Mouse (Mus musculus) embryonic facial prominence, embryonic 11.5 days (tissue): ENCODE results near the gene 4930568D16Rik. TPM values are rescaled to one million over a fixed set of nuclear protein-coding genes. Genes with fewer than 3 reads are reported as not detected.

Experiments
- ATAC-seq: fragments of 200-750 bp; cut with Nextera tagmentation; replicated peaks from 2 replicates; pipeline ENCODE4 v1.8.0; 2017; ENCODE audit warnings: low read depth; ENCODE audit not compliant: insufficient number of reproducible peaks, low FRiP score, low TSS enrichment
- DNase-seq: peaks from one replicate; pipeline ENCODE4 v3.0.0-alpha.2; 2015; ENCODE audit warnings: low spot score
- H3K27ac ChIP-seq: fragments of 300-500 bp; sonication (generic); replicated peaks from 2 replicates; pipeline ENCODE4 v1.5.1; 2014; ENCODE audit warnings: mild to moderate bottlenecking, low read depth, low read length, control low read depth
- H3K27me3 ChIP-seq: fragments of 300-500 bp; sonication (generic); 2 replicates; pipeline ENCODE4 v1.6.1; 2014; ENCODE audit warnings: mild to moderate bottlenecking, low read length, moderate library complexity, mixed read lengths; ENCODE audit not compliant: control insufficient read depth, insufficient read depth
- H3K36me3 ChIP-seq: fragments of 300-500 bp; sonication (generic); replicated peaks from 2 replicates; pipeline ENCODE4 v1.6.1; 2014; ENCODE audit warnings: low read depth, mild to moderate bottlenecking, low read length, moderate library complexity, mixed read lengths; ENCODE audit not compliant: control insufficient read depth, insufficient read depth
- H3K4me1 ChIP-seq: fragments of 300-500 bp; sonication (generic); 2 replicates; pipeline ENCODE4 v1.6.1; 2014; ENCODE audit warnings: low read length, mixed read lengths; ENCODE audit not compliant: control insufficient read depth, insufficient read depth
- H3K4me2 ChIP-seq: fragments of 300-500 bp; sonication (generic); 2 replicates; pipeline ENCODE4 v1.6.1; 2014; ENCODE audit warnings: low read depth, mild to moderate bottlenecking, control low read depth, low read length, moderate library complexity
- H3K4me3 ChIP-seq: fragments of 300-500 bp; sonication (generic); 2 replicates; pipeline ENCODE4 v1.5.1; 2014; ENCODE audit warnings: low read depth, low read length, control low read depth
- H3K9ac ChIP-seq: fragments of 300-500 bp; sonication (generic); replicated peaks from 2 replicates; pipeline ENCODE4 v1.6.1; 2014; ENCODE audit warnings: mild to moderate bottlenecking, control low read depth, low read length
- H3K9me3 ChIP-seq: fragments of 300-500 bp; sonication (generic); replicated peaks from 2 replicates; pipeline ENCODE4 v1.6.1; 2016; ENCODE audit warnings: mild to moderate bottlenecking, low read length, inconsistent platforms, mixed read lengths; ENCODE audit not compliant: control insufficient read depth
- WGBS: fragments of 180-500 bp; shearing (Covaris S2); extraction: QIAGEN DNeasy Blood & Tissue Kit; methylation state at CpG from one replicate; pipeline ENCODE4 v1.1.7; 2014; 5-methylcytosine and 5-hydroxymethylcytosine counted together
- polyA plus RNA-seq: library from polyadenylated mRNA; unstranded; fragments of >200 nt; fragmentation: Nextera tagmentation; extraction: Ambion mirVana; gene quantifications from 2 replicates; pipeline ENCODE4 v1.2.1, GENCODE M21; 2014

The 4930568D16Rik gene
- polyA plus RNA-seq, 1 experiment from 2014 or later, result not detected

DNA sequence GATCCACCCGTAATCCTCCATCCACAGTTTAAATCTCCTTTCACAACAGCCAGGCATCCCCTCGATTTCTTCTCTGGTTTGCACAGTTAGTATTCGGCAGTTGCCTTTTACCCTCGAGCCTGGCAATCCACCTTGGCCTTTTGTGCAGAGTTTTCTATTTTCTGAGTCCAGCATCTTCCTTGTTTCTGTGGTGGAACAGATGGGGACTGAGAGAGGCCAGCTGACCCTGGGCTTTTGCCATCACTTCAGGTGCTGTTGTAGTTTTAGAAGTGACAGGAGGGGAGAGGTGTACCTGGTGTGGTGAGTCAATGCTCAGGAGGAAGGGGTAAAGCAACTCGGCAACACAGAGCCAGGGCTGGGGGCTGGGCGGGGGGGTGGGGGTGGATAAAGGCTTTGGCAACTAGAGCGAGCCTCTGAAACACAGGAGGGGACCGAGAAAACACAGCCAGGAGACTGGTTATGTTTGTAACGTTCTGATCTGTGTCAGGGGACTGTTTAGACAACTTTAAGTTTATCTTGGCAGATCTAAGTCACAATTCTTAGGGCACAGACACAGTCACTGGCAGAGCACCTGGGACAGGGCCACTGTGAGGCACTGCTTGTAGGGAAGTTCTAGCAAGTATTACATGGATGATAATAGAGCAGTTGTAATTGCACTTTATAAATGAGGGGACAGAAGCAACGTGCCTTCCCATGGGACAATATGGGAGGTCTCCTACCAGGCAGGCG, 39.3 kb downstream of the 4930568D16Rik start:
- Histone ChIP-seq H3K27ac (no peak overlapping the region), H3K4me3 (no peak overlapping the region), H3K9ac (no peak overlapping the region), H3K4me2 (no peak overlapping the region), H3K4me1 (no peaks in the 10 kb centered on the region), H3K27me3 (no peaks in the 10 kb centered on the region), H3K36me3 (no peaks in the 10 kb centered on the region), H3K9me3 (no peaks in the 10 kb centered on the region)
- ATAC-seq (no peak), DNase-seq (no peak)
- 43% methylated on average over 11 of the region's 11 CpGs for WGBS

DNA sequence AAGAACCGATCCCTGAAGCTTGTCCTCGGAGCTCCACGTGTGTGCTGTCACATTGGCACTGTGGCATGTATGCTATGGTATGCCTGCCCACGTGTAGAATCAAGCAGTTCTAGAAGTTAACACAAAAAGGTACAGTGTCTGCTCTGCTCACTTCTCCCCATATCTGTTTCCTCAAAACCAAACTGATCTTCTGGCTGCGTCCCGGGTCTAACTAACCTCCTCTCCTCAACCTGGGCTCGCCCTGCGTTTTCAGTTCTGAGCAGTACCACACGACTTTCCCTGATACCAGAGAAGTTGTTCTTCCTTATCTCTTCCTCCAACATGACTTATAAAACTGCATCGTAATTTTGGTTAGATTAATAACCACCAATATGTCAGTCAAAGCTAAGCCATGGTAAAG, 39.9 kb downstream of the 4930568D16Rik start:
- Histone ChIP-seq H3K4me1 (no peaks in the 10 kb centered on the region), H3K36me3 (no peaks in the 10 kb centered on the region), H3K4me3 (no peak overlapping the region), H3K27me3 (no peaks in the 10 kb centered on the region), H3K4me2 (no peak overlapping the region), H3K27ac (no peak overlapping the region), H3K9me3 (no peaks in the 10 kb centered on the region), H3K9ac (no peak overlapping the region)
- WGBS, result 64% methylated on average over 10 of the region's 10 CpGs
- ATAC-seq (no peak), DNase-seq (no peak)

DNA sequence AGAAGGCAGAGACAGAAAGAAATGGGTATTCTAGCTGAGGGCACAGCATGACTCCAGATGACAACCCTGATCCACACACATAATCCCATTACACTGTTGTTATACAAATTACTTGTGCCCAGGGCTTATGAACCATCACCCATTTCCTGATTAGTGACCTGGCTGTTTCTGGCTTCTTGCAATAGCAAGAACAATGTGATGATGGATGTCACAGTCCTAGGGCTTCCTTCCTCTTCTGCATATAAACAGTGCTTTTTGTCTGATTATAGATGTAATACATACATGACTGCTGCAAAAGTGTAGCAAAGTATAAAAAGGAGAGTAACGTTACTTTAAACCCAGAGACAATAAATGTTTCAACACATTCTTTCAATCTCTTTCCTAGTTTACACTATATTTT, 40.6 kb downstream of the 4930568D16Rik start:
- Histone ChIP-seq H3K27ac (no peak overlapping the region), H3K27me3 (no peaks in the 10 kb centered on the region), H3K4me2 (no peak overlapping the region), H3K4me1 (no peaks in the 10 kb centered on the region), H3K4me3 (no peak overlapping the region), H3K9ac (no peak overlapping the region), H3K36me3 (no peaks in the 10 kb centered on the region), H3K9me3 (no peaks in the 10 kb centered on the region)
- DNase-seq (no peak), ATAC-seq (no peak)
- 66% methylated on average over 1 of the region's 1 CpGs for WGBS

DNA sequence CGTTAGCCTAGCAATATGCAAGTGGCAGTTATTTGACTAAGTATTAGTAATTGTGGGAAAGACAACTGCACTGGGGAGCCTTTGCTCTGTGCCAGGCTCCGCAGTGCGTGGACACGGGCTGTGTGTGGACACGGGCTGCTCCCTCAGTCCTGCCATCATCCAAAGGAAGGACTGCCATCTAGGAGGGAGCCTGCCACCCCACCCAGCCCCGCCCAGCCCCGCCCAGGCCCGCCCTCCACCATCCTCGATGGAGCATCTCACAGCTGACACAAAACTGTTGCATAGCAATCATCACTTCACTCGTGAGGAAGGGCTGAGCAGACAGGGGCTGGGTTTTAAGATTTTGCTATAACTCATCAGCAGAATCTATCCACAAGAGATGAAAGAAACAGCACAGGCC, 41.6 kb downstream of the 4930568D16Rik start:
- DNase-seq (no peak), ATAC-seq (no peak)
- Histone ChIP-seq H3K27ac (no peak overlapping the region), H3K4me2 (no peak overlapping the region), H3K4me1 (no peaks in the 10 kb centered on the region), H3K9me3 (no peaks in the 10 kb centered on the region), H3K4me3 (no peak overlapping the region), H3K36me3 (no peaks in the 10 kb centered on the region), H3K9ac (no peak overlapping the region), H3K27me3 (no peaks in the 10 kb centered on the region)
- WGBS, result 75% methylated on average over 10 of the region's 10 CpGs

DNA sequence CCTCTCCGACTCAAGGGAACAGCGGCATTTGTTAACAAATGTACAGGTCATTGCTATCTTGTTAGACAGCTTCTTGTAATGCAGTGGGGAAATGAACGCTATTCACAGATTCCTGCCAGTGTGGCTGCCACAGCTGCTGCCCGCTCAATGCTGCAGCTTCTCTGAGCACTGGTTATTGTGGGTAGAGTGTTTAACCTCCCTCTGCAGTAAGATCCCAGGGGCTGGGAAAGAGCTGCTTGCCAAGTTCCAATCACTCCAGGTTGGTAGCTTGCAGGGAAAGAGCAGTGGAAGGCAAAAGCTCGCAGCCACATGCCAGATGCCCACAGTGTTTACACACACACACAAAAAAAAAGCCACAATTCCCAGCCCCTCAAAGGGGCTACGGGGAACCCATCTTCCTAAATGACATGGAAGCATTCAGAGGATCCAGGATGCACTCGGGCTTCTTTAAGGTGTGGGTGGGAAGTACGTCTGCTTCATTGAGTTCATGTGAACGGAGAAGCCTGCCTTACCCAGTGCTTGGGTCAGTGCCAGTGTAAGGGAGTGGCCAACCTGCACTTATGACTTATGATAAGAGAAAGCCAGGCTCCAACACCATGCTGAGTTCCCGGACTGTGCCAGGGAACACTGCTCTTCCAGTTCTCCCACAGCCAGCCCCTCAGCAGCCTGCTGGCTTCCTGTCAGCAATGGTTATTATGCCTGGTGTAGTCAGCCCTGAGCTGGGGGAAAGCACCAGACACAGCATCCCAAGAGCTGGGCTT, 44.9 kb downstream of the 4930568D16Rik start:
- 84% methylated on average over 10 of the region's 10 CpGs for WGBS
- ATAC-seq, result no peak
- no peaks in the 10 kb centered on the region for H3K27me3 ChIP-seq

DNA sequence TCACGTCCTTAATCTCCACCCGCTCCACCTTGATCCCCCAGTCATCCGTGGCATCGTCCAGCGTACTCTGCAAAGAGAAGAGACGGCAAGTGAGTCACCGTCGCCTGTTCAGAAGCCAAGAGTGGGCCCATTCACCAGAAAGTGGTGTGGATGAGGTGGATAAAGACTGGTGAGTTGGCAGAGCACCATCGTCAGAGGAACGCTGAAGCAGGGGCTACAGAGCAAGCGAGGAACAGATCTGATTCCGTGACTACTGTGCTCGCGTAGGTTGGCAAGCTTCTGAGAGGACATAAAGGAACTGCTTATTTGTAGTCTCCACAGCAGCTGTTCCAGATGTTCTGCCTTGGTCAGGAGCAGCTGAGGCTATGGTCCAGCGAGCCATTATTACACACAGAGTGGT, 47.1 kb downstream of the 4930568D16Rik start:
- no peak for ATAC-seq
- WGBS, result 90% methylated on average over 15 of the region's 15 CpGs
- H3K36me3 ChIP-seq, result no peaks in the 10 kb centered on the region

More for the DNA sequence above, 44.9 kb downstream of the 4930568D16Rik start:
- Histone ChIP-seq H3K9me3 (no peaks in the 10 kb centered on the region), H3K27ac (no peak overlapping the region), H3K9ac (no peak overlapping the region), H3K4me1 (no peaks in the 10 kb centered on the region), H3K4me3 (no peak overlapping the region), H3K36me3 (no peaks in the 10 kb centered on the region), H3K4me2 (no peak overlapping the region)
- no peak for DNase-seq

DNA sequence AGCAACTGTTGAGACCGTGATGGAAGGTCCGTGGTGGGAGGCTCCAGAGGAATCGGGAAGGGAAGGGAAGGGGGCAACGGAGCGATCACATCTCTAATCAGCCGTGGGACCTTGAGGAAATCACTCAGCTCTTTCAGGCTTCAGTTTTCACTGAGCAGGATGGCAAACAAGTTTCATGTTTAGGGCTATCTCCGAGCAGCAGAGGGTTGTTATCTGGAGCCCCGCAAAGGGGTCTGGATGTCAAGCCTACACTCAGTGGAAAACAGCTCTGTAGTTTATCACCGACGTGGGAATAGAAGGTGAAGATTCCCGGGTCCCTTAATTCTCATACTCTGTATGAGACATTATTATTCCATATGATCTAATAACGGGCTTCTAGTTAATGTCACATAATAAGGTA, 49.1 kb downstream of the 4930568D16Rik start:
- no peak overlapping the region for H3K4me2 ChIP-seq
- DNase-seq (no peak), ATAC-seq (no peak)
- no peak overlapping the region for H3K27ac ChIP-seq
- H3K9me3 ChIP-seq, result no peaks in the 10 kb centered on the region
- no peaks in the 10 kb centered on the region for H3K27me3 ChIP-seq
- no peak overlapping the region for H3K4me3 ChIP-seq
- WGBS, result 87% methylated on average over 12 of the region's 12 CpGs
- H3K4me1 ChIP-seq, result no peaks in the 10 kb centered on the region
- no peaks in the 10 kb centered on the region for H3K36me3 ChIP-seq
- no peak overlapping the region for H3K9ac ChIP-seq

More for the DNA sequence above, 47.1 kb downstream of the 4930568D16Rik start:
- Histone ChIP-seq H3K9ac (no peak overlapping the region), H3K4me1 (no peaks in the 10 kb centered on the region), H3K9me3 (no peaks in the 10 kb centered on the region), H3K27me3 (no peaks in the 10 kb centered on the region), H3K4me2 (no peak overlapping the region), H3K27ac (no peak overlapping the region), H3K4me3 (no peak overlapping the region)
- no peak for DNase-seq

DNA sequence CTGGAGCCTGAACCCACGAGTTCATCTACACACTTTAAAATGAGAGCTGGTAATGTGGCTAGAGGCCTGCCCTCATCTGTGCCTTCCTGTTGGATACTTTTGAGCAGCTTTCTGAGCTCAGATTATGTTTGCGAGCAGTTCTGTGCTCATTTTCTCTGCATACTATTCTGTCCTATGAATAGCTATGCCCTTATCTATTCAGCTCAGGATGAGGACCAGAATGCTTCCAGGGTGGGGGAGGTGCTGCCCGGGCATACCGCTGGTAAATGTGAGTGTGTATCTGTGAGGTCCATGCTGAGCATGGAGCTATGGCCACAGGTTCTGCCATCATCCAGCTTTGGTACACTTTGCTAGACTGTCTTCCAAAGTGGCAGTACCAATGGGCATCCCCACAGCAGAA, 49.9 kb downstream of the 4930568D16Rik start:
- Histone ChIP-seq H3K27me3 (no peaks in the 10 kb centered on the region), H3K27ac (no peak overlapping the region), H3K9me3 (no peaks in the 10 kb centered on the region), H3K36me3 (no peaks in the 10 kb centered on the region), H3K4me3 (no peak overlapping the region), H3K9ac (no peak overlapping the region), H3K4me2 (no peak overlapping the region), H3K4me1 (no peaks in the 10 kb centered on the region)
- WGBS, result 91% methylated on average over 4 of the region's 4 CpGs
- ATAC-seq (no peak), DNase-seq (no peak)
